In genomic region chr11:70980751-70981510, GRCm38 (mm10) we compare ENCODE assay signal across 10 mouse cellular contexts. TPM values are rescaled to one million over a fixed set of nuclear protein-coding genes. Genes with fewer than 3 reads are reported as not detected.
DNase-seq lines count a peak whose midpoint lies in the region; ATAC-seq and TF ChIP-seq lines count a peak whose summit lies in the region.
"Had no signal": no experiment of that assay in that cellular context is flagged by ENCODE, and none has a peak within 500 bp of the region (broad histone marks: within the 10 kb centered on the region; RNA-seq: fewer than 3 reads in every experiment).

No protein-coding gene starts in this region.

- peak overlapping the region; percentile 58 for H3K4me2 ChIP-seq in kidney, postnatal 0 days (ENCODE audit: low read length)
- H3K4me2 ChIP-seq in liver, embryonic 13.5 days, result peak overlapping the region; percentile 95

- TF ChIP-seq CTCF in kidney, postnatal 0 days (IDR thresholded peaks at IDR 0.05; ENCODE audit: low read depth), result no peak

- H3K27me3 ChIP-seq in erythroblast, embryonic 14.5 days (ENCODE audit: control insufficient read depth), result no peaks in the 10 kb centered on the region
- no peaks in the 10 kb centered on the region for H3K27me3 ChIP-seq in kidney, postnatal 0 days (ENCODE audit: insufficient read depth, low read length)
- no peaks in the 10 kb centered on the region for H3K27me3 ChIP-seq in liver, embryonic 13.5 days

- H3K4me1 ChIP-seq in erythroblast, embryonic 14.5 days (ENCODE audit: control insufficient read depth), result peaks cover 45% of the 10 kb centered on the region
- H3K4me1 ChIP-seq in kidney, postnatal 0 days (replicated peaks; ENCODE audit: insufficient read depth, low read length), result 0 out of 2 replicates have a peak, but pooled peaks cover 7% of the 10 kb centered on the region
- H3K4me1 ChIP-seq in liver, embryonic 13.5 days (replicated peaks), result peaks cover 40% of the 10 kb centered on the region

- H3K27ac ChIP-seq in kidney, postnatal 0 days, result no peak overlapping the region
- H3K27ac ChIP-seq in liver, embryonic 13.5 days, result peak overlapping the region; percentile 58

- H3K9ac ChIP-seq in kidney, postnatal 0 days (ENCODE audit: low read depth, low read length), result 0 out of 2 replicates have a peak overlapping the region, but pooled peaks have one; percentile 5
- peak overlapping the region; percentile 88 for H3K9ac ChIP-seq in liver, embryonic 13.5 days

- DNase-seq in kidney, postnatal 0 days (ENCODE audit: low spot score), result no peak
- no peak for DNase-seq in kidney, adult 11 months
- DNase-seq in c-Kit-positive CD71-positive TER-119-positive erythroid progenitor cells, embryonic 14.5 days (ENCODE audit: low spot score), result peak; percentile 34
- DNase-seq in liver, embryonic 13.5 days, result no peak
- no peak for DNase-seq in adrenal gland, adult 8-10 months
- DNase-seq in left cerebral cortex, postnatal 25 days (ENCODE audit: low spot score in 2 of 2), result no peak
- DNase-seq: embryo, embryonic 11 days; heart, postnatal 14 days had no signal

- H3K9me3 ChIP-seq in erythroblast, embryonic 14.5 days (ENCODE audit: control insufficient read depth, low read length), result no peaks in the 10 kb centered on the region
- no peaks in the 10 kb centered on the region for H3K9me3 ChIP-seq in kidney, postnatal 0 days (replicated peaks; ENCODE audit: low read length)
- no peaks in the 10 kb centered on the region for H3K9me3 ChIP-seq in liver, embryonic 13.5 days (replicated peaks)

- intact Hi-C loops in left cerebral cortex, postnatal 25 days (cut with DNase I), result no loop called here

- no peak for ATAC-seq in erythroblast, adult 5-6 weeks (replicated peaks; ENCODE audit: low FRiP score, poor library complexity, severe bottlenecking)
- ATAC-seq in kidney, postnatal 0 days (replicated peaks; ENCODE audit: low FRiP score, low read depth), result no peak
- 0 out of 2 replicates have a peak, but pooled peaks have one; percentile 19 for ATAC-seq in liver, embryonic 13.5 days (ENCODE audit: low read depth)

- H3K4me3 ChIP-seq in erythroblast, embryonic 14.5 days (replicated peaks), result peak overlapping the region; percentile 91
- H3K4me3 ChIP-seq in kidney, postnatal 0 days (replicated peaks; ENCODE audit: low read depth, low read length), result no peak overlapping the region
- H3K4me3 ChIP-seq in liver, embryonic 13.5 days (replicated peaks), result peak overlapping the region; percentile 95

- 89% methylated on average over 14 of the region's 14 CpGs for WGBS in kidney, postnatal 0 days
- WGBS in liver, embryonic 13.5 days (ENCODE audit: insufficient replicate concordance), result 69% methylated on average over 14 of the region's 14 CpGs

- H3K36me3 ChIP-seq in erythroblast, embryonic 14.5 days (ENCODE audit: control insufficient read depth), result peaks cover 68% of the 10 kb centered on the region
- peaks cover 40% of the 10 kb centered on the region for H3K36me3 ChIP-seq in kidney, postnatal 0 days (ENCODE audit: insufficient read depth, low read length)
- H3K36me3 ChIP-seq in liver, embryonic 13.5 days, result peaks cover 69% of the 10 kb centered on the region

RNA-seq across cellular contexts. Expression of gene C1qbp, which starts 1.9 kb away (rescaled TPM):
- 16.1 and 18.2 TPM in 2 replicates for polyA plus RNA-seq in erythroblast, embryonic 14.5 days (2012)
- 72.8 and 93.0 TPM in 2 replicates for total RNA-seq in erythroblast, adult 5-6 weeks (2015; ENCODE audit: low replicate concordance)
- 10.1 and 11.7 TPM in 2 replicates for total RNA-seq in erythroblast, adult 5-6 weeks (2017; ENCODE audit: low replicate concordance)
- 292 and 309 TPM in 2 replicates for polyA plus RNA-seq in kidney, postnatal 0 days (2015; fragmentation: Nextera tagmentation; extraction: Ambion mirVana)
- polyA plus RNA-seq in liver, embryonic 13.5 days (2015; fragmentation: Nextera tagmentation; extraction: Ambion mirVana), result 321 and 342 TPM in 2 replicates
- 100 to 1,000 TPM; 181 to 218 (median 205) TPM for total RNA-seq in adrenal gland, adult 8-10 months (2022)
- total RNA-seq in left cerebral cortex, postnatal 25 days (2021), result 10 to 100 TPM; 94.2 to 98.5 TPM

RNA-seq across cellular contexts. Expression of gene Rpain, which starts 10.9 kb away (rescaled TPM):
- 2.4 and 3.2 TPM in 2 replicates for polyA plus RNA-seq in erythroblast, embryonic 14.5 days (2012)
- total RNA-seq in erythroblast, adult 5-6 weeks (2015; ENCODE audit: low replicate concordance), result 28.0 and 28.6 TPM in 2 replicates
- 37.1 and 45.3 TPM in 2 replicates for total RNA-seq in erythroblast, adult 5-6 weeks (2017; ENCODE audit: low replicate concordance)
- polyA plus RNA-seq in kidney, postnatal 0 days (2015; fragmentation: Nextera tagmentation; extraction: Ambion mirVana), result 67.0 and 68.3 TPM in 2 replicates
- polyA plus RNA-seq in liver, embryonic 13.5 days (2015; fragmentation: Nextera tagmentation; extraction: Ambion mirVana), result 95.3 and 97.0 TPM in 2 replicates
- 10 to 100 TPM; 23.0 to 52.2 (median 36.1) TPM for total RNA-seq in adrenal gland, adult 8-10 months (2022)
- 10 to 100 TPM; 33.1 to 37.1 TPM for total RNA-seq in left cerebral cortex, postnatal 25 days (2021)

RNA-seq across cellular contexts. Expression of gene Nup88, which starts 11.2 kb away (rescaled TPM):
- 3.4 and 5.4 TPM in 2 replicates for polyA plus RNA-seq in erythroblast, embryonic 14.5 days (2012)
- total RNA-seq in erythroblast, adult 5-6 weeks (2015; ENCODE audit: low replicate concordance), result 33.4 and 68.6 TPM in 2 replicates
- 34.3 and 48.2 TPM in 2 replicates for total RNA-seq in erythroblast, adult 5-6 weeks (2017; ENCODE audit: low replicate concordance)
- 85.8 and 89.0 TPM in 2 replicates for polyA plus RNA-seq in kidney, postnatal 0 days (2015; fragmentation: Nextera tagmentation; extraction: Ambion mirVana)
- polyA plus RNA-seq in liver, embryonic 13.5 days (2015; fragmentation: Nextera tagmentation; extraction: Ambion mirVana), result 67.4 and 78.9 TPM in 2 replicates
- 10 to 100 TPM; 52.3 to 79.7 (median 65.2) TPM for total RNA-seq in adrenal gland, adult 8-10 months (2022)
- total RNA-seq in left cerebral cortex, postnatal 25 days (2021), result 10 to 100 TPM; 56.1 to 61.1 TPM

RNA-seq across cellular contexts. Expression of gene Dhx33, which starts 23.3 kb away (rescaled TPM):
- polyA plus RNA-seq in erythroblast, embryonic 14.5 days (2012), result 0.11 and 0.27 TPM in 2 replicates
- 2.3 and 3.3 TPM in 2 replicates for total RNA-seq in erythroblast, adult 5-6 weeks (2015; ENCODE audit: low replicate concordance)
- 5.6 and 6.6 TPM in 2 replicates for total RNA-seq in erythroblast, adult 5-6 weeks (2017; ENCODE audit: low replicate concordance)
- polyA plus RNA-seq in kidney, postnatal 0 days (2015; fragmentation: Nextera tagmentation; extraction: Ambion mirVana), result 12.1 and 12.4 TPM in 2 replicates
- polyA plus RNA-seq in liver, embryonic 13.5 days (2015; fragmentation: Nextera tagmentation; extraction: Ambion mirVana), result 7.5 and 10.2 TPM in 2 replicates
- 10 to 100 TPM; 32.5 to 34.6 (median 32.9) TPM for total RNA-seq in adrenal gland, adult 8-10 months (2022)
- total RNA-seq in left cerebral cortex, postnatal 25 days (2021), result 10 to 100 TPM; 26.9 to 27.2 TPM

RNA-seq across cellular contexts. Expression of gene Mis12, which starts 38.5 kb away (rescaled TPM):
- 0.35 and 0.60 TPM in 2 replicates for polyA plus RNA-seq in erythroblast, embryonic 14.5 days (2012)
- 10.0 and 14.6 TPM in 2 replicates for total RNA-seq in erythroblast, adult 5-6 weeks (2015; ENCODE audit: low replicate concordance)
- 18.7 and 20.6 TPM in 2 replicates for total RNA-seq in erythroblast, adult 5-6 weeks (2017; ENCODE audit: low replicate concordance)
- 17.9 and 23.4 TPM in 2 replicates for polyA plus RNA-seq in kidney, postnatal 0 days (2015; fragmentation: Nextera tagmentation; extraction: Ambion mirVana)
- polyA plus RNA-seq in liver, embryonic 13.5 days (2015; fragmentation: Nextera tagmentation; extraction: Ambion mirVana), result 22.6 and 25.4 TPM in 2 replicates
- 10 to 100 TPM; 22.5 to 30.3 (median 26.7) TPM for total RNA-seq in adrenal gland, adult 8-10 months (2022)
- 10 to 100 TPM; 16.1 to 16.3 TPM for total RNA-seq in left cerebral cortex, postnatal 25 days (2021)
